Mouse (Mus musculus): Measurements from ENCODE around the gene Cenps. TPM values are rescaled to one million over a fixed set of nuclear protein-coding genes. Genes with fewer than 3 reads are reported as not detected.
"Not testable (repeated sequence)": the region's sequence is repeated elsewhere in the genome, so short reads cannot be mapped to it uniquely, and the experiment has no call there.

Cenps gene
- polyA plus RNA-seq, 1 experiment from 2014 or later: 46.6 TPM

DNA sequence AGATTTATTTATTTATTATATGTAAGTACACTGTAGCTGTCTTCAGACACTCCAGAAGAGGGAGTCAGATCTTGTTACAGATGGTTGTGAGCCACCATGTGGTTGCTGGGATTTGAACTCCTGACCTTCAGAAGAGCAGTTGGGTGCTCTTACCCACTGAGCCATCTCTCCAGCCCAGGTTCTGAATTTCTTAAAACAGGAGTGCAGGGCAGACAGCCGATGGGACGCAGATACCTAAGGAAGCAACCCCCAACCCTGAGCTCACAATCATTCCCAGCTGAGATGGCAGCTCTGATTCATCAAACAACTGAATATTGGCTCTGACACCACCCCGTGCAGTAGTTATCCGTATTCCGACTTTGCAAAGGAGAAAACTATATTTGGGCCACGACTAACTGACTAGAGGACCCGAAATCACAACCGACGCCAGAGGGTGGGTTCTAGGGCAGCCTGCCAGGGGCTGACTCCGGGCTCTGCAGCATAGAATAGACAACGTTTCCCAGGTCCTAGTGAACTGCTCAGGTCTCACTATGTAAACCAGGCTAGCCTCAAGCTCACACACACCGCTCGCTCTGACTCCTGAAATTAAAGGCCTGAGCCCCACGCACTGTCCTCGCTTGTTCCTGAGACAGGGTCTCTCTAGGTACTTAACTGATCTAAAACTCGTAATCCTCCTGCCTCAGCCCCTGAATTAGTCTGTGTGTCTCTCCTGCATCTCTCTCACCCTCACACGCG is 1.1 kb downstream of the Cenps start:
- no peak for ATAC-seq (ENCODE audit: insufficient number of reproducible peaks, insufficient read depth, low FRiP score, low TSS enrichment, low read depth)
- Histone ChIP-seq H3K27me3 (no peaks in the 10 kb centered on the region), H3K36me3 (peaks cover 12% of the 10 kb centered on the region), H3K27ac (peak overlapping the region; percentile 91), H3K9me3 (no peaks in the 10 kb centered on the region), H3K9ac (peak overlapping the region; percentile 70), H3K4me1 (peaks cover 8% of the 10 kb centered on the region), H3K4me2 (peak overlapping the region; percentile 66), H3K4me3 (peak overlapping the region; percentile 56)
- WGBS: 41% methylated on average over 18 of the region's 18 CpGs

DNA sequence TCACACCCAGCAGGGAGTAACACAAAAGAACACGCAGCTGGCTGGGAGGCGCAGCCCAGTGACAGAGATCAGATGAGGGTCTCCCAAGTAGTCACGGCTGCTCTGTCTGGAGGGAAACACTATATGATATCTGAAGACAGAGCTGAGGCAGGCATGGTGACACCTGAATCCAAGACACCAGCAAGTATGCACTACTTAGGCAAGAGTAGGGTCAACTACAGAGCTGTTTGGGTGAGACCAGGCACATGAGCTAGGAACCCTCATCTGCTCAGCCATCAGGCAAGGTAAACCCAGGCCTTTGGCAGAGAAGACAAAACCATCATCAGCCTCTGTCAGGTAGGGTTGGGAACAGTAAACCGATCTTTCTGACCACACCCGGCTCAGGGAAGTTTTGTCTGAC is 4.0 kb downstream of the Cenps start:
- H3K4me1 ChIP-seq: peaks cover 8% of the 10 kb centered on the region
- H3K27me3 ChIP-seq: no peaks in the 10 kb centered on the region
- H3K27ac ChIP-seq: no peak overlapping the region
- no peaks in the 10 kb centered on the region for H3K9me3 ChIP-seq
- H3K4me3 ChIP-seq: no peak overlapping the region
- no peak overlapping the region for H3K9ac ChIP-seq
- H3K36me3 ChIP-seq: peaks cover 33% of the 10 kb centered on the region
- ATAC-seq (ENCODE audit: insufficient number of reproducible peaks, insufficient read depth, low FRiP score, low TSS enrichment, low read depth): no peak
- WGBS: 81% methylated on average over 5 of the region's 5 CpGs
- no peak overlapping the region for H3K4me2 ChIP-seq

DNA sequence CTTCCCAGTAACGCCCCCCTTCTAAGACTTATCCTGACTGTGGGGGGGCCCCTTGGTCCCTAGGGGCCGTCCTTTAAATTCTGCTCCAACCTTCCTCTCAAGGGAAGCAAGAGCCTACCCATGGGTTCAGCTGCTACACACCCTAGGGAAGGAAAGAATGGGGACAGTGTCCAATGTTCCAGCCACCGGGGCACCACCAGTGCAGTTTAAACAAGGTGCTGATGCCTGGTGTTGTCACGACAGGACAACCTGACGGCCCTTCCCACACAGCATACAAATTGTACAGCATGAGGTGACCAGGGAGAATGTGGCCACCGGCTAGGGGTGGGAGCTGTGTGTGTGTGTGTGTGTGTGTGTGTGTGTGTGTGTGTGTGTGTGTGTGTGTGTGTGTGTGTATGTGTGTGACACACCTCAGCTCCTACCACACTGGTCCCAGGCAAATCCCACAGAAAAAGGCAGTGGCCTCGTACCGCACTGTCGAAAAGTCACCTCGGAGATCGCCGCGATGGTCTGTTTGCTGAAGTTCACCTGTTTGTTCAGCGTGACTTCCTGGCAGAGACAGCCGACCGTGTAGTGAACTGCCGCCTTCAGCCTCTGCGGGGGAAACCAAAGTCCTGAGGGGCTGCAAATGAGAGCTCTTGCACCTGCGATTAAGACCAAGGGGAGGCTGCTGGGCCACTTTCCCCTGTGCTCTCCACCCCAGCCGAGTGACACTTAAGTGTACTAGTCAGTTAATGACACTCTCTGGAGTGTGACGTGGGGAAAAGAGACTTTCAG is 5.5 kb downstream of the Cenps start:
- no peaks in the 10 kb centered on the region for H3K9me3 ChIP-seq
- H3K4me1 ChIP-seq: peaks cover 8% of the 10 kb centered on the region
- H3K27ac ChIP-seq: no peak overlapping the region
- peaks cover 47% of the 10 kb centered on the region for H3K36me3 ChIP-seq
- H3K4me2 ChIP-seq: no peak overlapping the region
- ATAC-seq (ENCODE audit: insufficient number of reproducible peaks, insufficient read depth, low FRiP score, low TSS enrichment, low read depth): no peak
- no peaks in the 10 kb centered on the region for H3K27me3 ChIP-seq
- peak overlapping the region; percentile 11; the same call in 1 of the 2 replicates for H3K9ac ChIP-seq
- WGBS: 86% methylated on average over 21 of the region's 21 CpGs
- no peak overlapping the region for H3K4me3 ChIP-seq

DNA sequence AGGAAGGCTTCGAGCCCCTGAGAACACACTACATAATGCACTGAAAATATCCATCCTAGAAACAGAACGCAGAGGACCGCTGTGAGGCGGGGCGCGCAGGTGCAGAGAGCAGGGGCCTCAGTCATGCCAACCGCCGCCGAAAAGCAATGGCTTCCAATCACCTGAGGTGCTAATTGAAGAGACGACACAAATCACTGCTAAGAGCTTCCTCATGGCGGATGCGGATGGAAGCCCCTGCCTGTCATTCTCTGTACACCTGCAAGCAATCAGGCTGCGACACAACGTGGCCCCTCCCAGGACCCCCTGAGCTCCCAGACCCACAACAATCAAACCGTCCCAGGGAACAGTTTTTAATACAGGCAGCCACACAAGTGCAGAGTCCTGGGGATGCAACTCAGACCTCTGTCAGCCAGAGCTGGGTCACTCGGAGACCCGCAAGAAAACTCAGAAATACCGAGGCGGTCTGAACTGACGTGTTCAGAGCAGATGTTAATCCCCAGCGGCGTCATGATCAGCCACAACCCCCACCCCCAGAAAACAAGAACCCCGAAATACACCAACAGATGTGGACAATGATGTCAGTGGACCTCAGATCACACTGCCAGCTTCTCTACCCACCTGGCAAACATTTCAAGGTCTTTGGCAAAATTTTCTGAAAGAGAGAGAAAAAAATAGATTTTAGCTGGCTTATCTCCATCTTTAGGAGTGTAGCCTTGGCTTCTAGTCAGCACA is 6.2 kb downstream of the Cenps start:
- no peak overlapping the region for H3K4me2 ChIP-seq
- ATAC-seq (ENCODE audit: insufficient number of reproducible peaks, insufficient read depth, low FRiP score, low TSS enrichment, low read depth): no peak
- peaks cover 50% of the 10 kb centered on the region for H3K36me3 ChIP-seq
- H3K27ac ChIP-seq: no peak overlapping the region
- H3K9me3 ChIP-seq: no peaks in the 10 kb centered on the region
- no peak overlapping the region for H3K9ac ChIP-seq
- H3K4me1 ChIP-seq: peaks cover 4% of the 10 kb centered on the region; the same call in 1 of the 2 replicates
- H3K27me3 ChIP-seq: no peaks in the 10 kb centered on the region
- 72% methylated on average over 23 of the region's 23 CpGs for WGBS
- H3K4me3 ChIP-seq: no peak overlapping the region

DNA sequence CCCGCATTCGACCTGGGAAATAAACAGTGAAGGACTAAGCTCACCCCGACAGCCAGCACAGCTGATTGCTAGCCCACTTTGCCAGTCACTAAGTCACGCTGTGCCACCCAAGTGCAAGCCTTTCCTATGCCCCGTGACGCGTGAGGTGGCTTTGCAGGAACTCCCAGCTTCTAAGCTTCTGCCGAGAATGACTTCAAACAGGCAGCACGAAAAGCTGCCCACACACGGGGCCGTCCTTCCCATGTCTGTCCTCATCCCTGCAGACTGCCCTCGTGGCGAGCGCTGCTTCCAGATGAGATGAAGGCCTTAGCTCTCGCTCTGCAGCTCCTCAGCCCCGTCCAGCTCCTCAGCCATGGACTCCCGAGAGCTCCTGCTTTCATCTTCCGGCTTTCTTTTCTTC is 9.0 kb downstream of the Cenps start:
- Histone ChIP-seq H3K9me3 (no peaks in the 10 kb centered on the region), H3K36me3 (peaks cover 58% of the 10 kb centered on the region), H3K4me1 (peaks cover 4% of the 10 kb centered on the region; the same call in 1 of the 2 replicates), H3K27me3 (no peaks in the 10 kb centered on the region), H3K4me3 (no peak overlapping the region), H3K9ac (no peak overlapping the region; the same call in 1 of the 2 replicates), H3K27ac (no peak overlapping the region), H3K4me2 (no peak overlapping the region)
- no peak for ATAC-seq (ENCODE audit: insufficient number of reproducible peaks, insufficient read depth, low FRiP score, low TSS enrichment, low read depth)
- WGBS: 90% methylated on average over 18 of the region's 18 CpGs

DNA sequence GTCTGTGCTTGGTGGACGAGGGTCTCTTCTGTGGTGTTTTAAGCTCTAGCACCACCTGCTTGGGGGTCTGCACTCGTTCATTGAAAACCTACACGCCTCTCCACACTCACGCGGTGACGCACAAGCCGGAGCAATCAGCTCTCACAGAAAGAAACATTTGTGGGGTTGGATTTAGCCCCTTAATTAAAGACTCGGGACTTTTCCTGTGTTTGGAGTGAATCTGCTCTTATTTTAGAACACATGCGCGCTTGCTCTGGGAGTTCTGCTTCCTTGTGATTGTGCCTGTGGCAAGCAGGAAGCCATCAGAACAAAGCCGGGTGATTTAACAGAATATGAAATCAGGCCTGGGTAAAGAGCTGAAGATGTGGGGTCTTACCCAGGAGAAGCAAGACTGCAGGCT is 10.8 kb downstream of the Cenps start, which contains the start of gene Cort:
TSS of gene Cort (minus strand) at position 101 of the 400 bp plus-strand sequence.
- Histone ChIP-seq H3K4me2 (no peak within 1 kb of the TSS), H3K9ac (peak within 1 kb of the TSS; percentile 44; the same call in 1 of the 2 replicates), H3K27me3 (no peaks in the 10 kb centered on the region), H3K4me1 (0 out of 2 replicates have a peak, but pooled peaks cover 4% of the 10 kb centered on the region), H3K9me3 (no peaks in the 10 kb centered on the region), H3K4me3 (no peak within 1 kb of the TSS), H3K27ac (no peak within 1 kb of the TSS), H3K36me3 (peaks cover 50% of the 10 kb centered on the region)
- WGBS: 82% methylated on average over 11 of the region's 11 CpGs
- ATAC-seq (ENCODE audit: insufficient number of reproducible peaks, insufficient read depth, low FRiP score, low TSS enrichment, low read depth): no peak

DNA sequence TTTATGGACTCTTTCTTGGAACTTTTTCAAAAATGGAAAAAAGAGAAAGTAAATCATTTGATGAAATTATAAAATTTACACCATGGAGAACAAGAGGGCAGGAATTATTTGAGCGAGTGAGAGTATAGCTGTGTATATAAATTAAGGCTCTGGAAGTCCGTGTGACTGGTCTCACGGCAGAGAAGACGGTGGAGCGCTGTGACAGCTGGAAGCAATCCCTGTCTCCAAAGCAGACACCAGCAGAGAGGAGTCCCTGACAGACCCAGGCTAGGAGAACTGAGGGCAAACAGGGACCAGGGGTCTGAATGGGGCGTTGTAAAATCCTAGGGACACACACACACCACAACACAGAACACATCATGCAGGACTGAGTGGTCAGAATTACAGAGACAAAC is 11.3 kb downstream of the Cenps start:
- H3K9me3 ChIP-seq: no peaks in the 10 kb centered on the region
- ATAC-seq (ENCODE audit: insufficient number of reproducible peaks, insufficient read depth, low FRiP score, low TSS enrichment, low read depth): no peak
- 0 out of 2 replicates have a peak, but pooled peaks cover 4% of the 10 kb centered on the region for H3K4me1 ChIP-seq
- H3K27ac ChIP-seq: no peak overlapping the region
- H3K9ac ChIP-seq: 0 out of 2 replicates have a peak overlapping the region, but pooled peaks have one; percentile 44
- WGBS: 69% methylated on average over 6 of the region's 6 CpGs
- no peaks in the 10 kb centered on the region for H3K27me3 ChIP-seq
- H3K4me2 ChIP-seq: no peak overlapping the region
- peaks cover 45% of the 10 kb centered on the region for H3K36me3 ChIP-seq
- H3K4me3 ChIP-seq: no peak overlapping the region

DNA sequence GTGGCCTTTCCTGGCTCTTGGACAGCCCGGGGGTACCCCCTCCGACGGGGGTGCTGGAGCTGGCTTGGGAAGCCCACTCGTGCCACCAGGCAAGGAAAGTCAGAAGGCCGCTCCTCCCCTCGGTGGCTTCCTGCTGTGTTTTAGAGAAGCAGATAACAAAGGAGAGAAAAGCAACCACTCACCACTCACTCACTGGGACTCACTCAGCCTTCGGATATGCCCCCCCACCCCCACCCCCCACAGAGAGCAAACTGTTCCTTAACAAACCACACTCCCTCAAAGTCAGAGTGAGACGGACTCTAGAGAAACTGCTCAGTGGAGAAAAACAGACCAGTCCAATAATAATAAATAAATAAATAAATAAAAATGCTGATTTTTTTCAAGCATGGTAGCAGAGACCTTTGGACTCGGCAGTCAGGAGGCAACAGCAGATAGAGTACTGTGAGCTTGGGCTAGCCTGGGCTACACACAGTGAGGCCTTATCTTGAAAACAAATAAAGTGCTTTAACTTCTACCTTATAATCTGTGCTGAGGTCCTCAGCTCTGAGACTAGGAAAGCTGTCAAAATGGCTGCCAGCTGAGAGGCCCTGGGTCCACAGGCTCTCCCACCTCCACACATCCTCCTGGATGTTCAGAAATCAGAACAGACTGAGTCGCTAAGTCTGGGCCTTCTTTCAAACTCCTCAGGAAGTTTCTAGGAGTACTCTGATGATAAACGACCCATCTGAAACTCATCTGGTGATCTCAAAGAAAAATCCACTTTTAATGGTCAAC is 11.9 kb downstream of the Cenps start:
- Histone ChIP-seq H3K4me2 (no peak overlapping the region), H3K9me3 (no peaks in the 10 kb centered on the region), H3K4me3 (no peak overlapping the region), H3K9ac (no peak overlapping the region), H3K4me1 (0 out of 2 replicates have a peak, but pooled peaks cover 4% of the 10 kb centered on the region), H3K36me3 (peaks cover 40% of the 10 kb centered on the region), H3K27ac (no peak overlapping the region), H3K27me3 (no peaks in the 10 kb centered on the region)
- no peak for ATAC-seq (ENCODE audit: insufficient number of reproducible peaks, insufficient read depth, low FRiP score, low TSS enrichment, low read depth)
- WGBS: 75% methylated on average over 11 of the region's 11 CpGs

DNA sequence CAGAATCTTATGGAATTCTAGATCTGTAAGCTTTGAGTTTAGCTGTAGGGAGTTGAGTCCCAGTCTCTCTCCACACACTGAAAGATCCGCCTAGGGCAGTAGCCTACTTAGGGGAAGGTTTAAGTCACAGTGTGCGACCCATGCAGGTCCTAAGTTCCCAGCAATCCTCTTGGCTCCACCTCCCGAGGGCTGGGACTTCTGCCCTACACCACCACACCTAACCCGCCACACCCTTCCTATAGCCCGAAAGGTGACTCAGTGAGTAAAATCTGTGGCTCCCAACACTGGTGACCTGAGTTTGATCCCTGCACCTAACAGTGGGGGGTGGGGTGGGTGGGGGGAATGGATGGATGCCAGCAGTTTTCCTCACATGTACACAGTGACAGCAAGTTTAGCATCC is 14.0 kb downstream of the Cenps start:
- no peak overlapping the region for H3K4me2 ChIP-seq
- H3K4me3 ChIP-seq: no peak overlapping the region
- H3K36me3 ChIP-seq: peaks cover 31% of the 10 kb centered on the region
- H3K9me3 ChIP-seq: no peaks in the 10 kb centered on the region
- no peak overlapping the region for H3K9ac ChIP-seq
- 0 out of 2 replicates have a peak, but pooled peaks cover 4% of the 10 kb centered on the region for H3K4me1 ChIP-seq
- H3K27me3 ChIP-seq: no peaks in the 10 kb centered on the region
- ATAC-seq (ENCODE audit: insufficient number of reproducible peaks, insufficient read depth, low FRiP score, low TSS enrichment, low read depth): no peak
- no peak overlapping the region for H3K27ac ChIP-seq
- WGBS: 54% methylated on average over 5 of the region's 5 CpGs

DNA sequence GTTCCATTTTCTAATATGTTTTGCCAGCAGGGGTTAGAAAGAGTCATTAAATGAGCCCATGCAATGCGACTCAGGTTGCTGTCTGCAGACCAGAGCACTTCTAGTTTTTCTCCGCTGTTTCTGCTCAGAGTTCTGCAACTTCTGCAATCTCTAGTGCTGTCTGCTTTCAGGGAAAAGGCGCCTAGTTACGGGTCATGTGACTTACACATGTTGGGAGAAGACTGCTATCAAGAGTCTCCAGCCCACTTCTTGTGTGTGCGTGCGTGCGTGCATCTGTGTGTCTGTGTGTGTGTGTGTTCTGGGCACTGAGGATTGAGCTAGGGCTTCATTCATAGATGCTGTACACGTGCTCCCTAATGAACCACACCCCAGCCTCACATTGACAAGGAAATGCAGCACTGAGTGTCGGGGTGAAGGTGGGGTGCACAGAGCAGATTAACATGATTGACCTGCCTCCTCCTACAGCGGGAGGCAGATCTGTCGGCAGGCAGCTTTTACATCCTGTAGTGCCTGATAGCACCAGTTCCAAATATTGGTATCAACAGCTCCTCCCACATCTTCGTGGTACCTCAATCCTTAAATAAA is 17.4 kb downstream of the Cenps start:
- H3K27me3 ChIP-seq; H3K27ac ChIP-seq; ATAC-seq (ENCODE audit: insufficient number of reproducible peaks, insufficient read depth, low FRiP score, low TSS enrichment, low read depth); H3K4me2 ChIP-seq; H3K9me3 ChIP-seq; H3K4me1 ChIP-seq; H3K4me3 ChIP-seq; H3K9ac ChIP-seq: not testable (repeated sequence)
- peaks cover 22% of the 10 kb centered on the region for H3K36me3 ChIP-seq
- 81% methylated on average over 12 of the region's 12 CpGs for WGBS

Measured in embryonic facial prominence, embryonic 13.5 days (tissue).